Mouse (Mus musculus) central nervous system, embryonic 18 days (tissue): Measurements from ENCODE around the gene Usb1. TPM values are rescaled to one million over a fixed set of nuclear protein-coding genes. Genes with fewer than 3 reads are reported as not detected.

Experiments
- polyA plus RNA-seq: library from polyadenylated mRNA; depleted of rRNA; stranded (reverse); fragments of >200 nt; gene quantifications from 2 replicates; pipeline ENCODE4 v1.2.3, GENCODE M21; 2012; rRNA removed

Gene Usb1
- polyA plus RNA-seq, result 42.3 and 42.5 TPM in 2 replicates

GRCm38 (mm10) chr8:95331720-95332436, at the start of gene Usb1, which contains the start of gene Zfp319:
Gene Usb1 (plus strand): TSS chr8:95332284.
Gene Zfp319 (minus strand): TSS chr8:95331950.

DNA sequence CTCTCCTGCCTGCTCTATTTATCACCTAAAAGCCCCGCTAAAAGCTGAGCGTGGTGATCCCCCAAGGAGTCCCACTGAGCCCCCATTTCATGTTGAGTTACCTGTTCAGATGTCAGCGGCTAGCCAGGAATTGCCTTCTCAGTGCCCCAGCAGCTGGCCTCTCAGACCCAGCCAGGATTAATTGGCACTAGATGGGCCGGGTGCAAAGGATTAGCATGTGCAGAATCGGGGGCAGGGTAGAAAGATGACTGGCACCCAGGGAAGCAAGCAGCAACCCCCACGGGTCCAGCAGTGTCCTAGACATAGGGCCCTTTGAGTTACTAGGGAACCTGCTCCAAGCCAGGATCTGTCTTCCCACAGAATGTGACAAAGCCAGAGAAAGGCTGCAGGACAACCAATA, 25.7 kb upstream of the Usb1 start, which contains the start of gene Cngb1:
Gene Cngb1 (minus strand): TSS at position 155 of the 400 bp plus-strand sequence.

GRCm38 (mm10) chr8:95310342-95310970, 21.6 kb upstream of the Usb1 start, which contains the start of gene Tepp:
Gene Tepp (plus strand): TSS chr8:95310566.

DNA sequence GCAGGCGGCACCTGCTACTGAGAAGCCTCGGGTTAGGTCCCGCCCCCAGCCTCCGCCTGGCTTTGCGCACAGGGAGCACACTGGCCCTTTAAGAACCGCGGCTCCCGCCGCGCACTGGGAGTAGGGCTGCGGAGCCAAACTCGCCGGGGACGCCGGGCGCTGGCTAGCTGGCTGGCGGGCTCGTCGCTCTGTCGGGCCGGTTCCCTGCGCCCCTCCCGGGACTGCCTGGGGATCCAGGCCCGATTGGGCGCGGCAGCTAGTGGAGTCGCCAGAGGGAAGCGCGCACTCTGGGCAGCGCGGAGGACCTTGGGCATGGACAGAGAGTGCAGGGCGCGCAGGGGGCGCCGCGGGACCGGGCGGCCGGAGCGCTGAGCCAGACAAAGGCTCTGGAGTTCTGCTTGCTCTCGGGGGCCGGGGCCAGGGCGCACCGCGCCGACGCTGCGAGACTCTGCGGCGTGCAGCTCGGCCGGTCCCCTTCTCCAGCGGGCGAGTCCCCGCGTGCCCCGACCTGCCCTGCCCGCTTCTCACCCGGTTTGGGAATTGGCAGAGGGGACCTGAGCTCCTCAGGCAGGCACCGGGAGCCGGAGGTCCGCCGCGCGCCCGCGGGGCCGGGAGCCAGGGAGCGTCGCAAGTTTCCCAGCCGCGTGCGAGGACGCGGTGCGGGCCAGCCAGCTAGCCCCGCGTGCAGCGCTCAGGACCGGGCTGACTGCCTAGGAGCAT, 20.2 kb downstream of the Usb1 start, which contains the start of gene Mmp15:
Gene Mmp15 (plus strand): TSS at position 118 of the 720 bp plus-strand sequence.

Other genes starting within 250 kb of the Usb1 start
- gene Kifc3, start 129.5 kb upstream of the Usb1 start, polyA plus RNA-seq, result 38.4 and 40.3 TPM in 2 replicates
- gene Cngb1, start 25.7 kb upstream of the Usb1 start, polyA plus RNA-seq, result 0.74 and 0.76 TPM in 2 replicates
- gene Tepp, start 21.7 kb upstream of the Usb1 start, polyA plus RNA-seq, result 3.5 and 4.3 TPM in 2 replicates
- 16.6 and 19.1 TPM in 2 replicates for gene Zfp319, start 334 bp upstream of the Usb1 start, polyA plus RNA-seq
- gene Mmp15, start 20.0 kb downstream of the Usb1 start, polyA plus RNA-seq, result 16.5 and 17.2 TPM in 2 replicates
- gene Cfap20, start 102.6 kb downstream of the Usb1 start, polyA plus RNA-seq, result 126 and 138 TPM in 2 replicates
- 46.9 and 47.1 TPM in 2 replicates for gene Csnk2a2, start 157.8 kb downstream of the Usb1 start, polyA plus RNA-seq
- gene Ccdc113, start 201.8 kb downstream of the Usb1 start, polyA plus RNA-seq, result 1.5 and 2.1 TPM in 2 replicates
- not detected in 2 replicates for gene Prss54, start 244.1 kb downstream of the Usb1 start, polyA plus RNA-seq